Mouse (Mus musculus) thymus, postnatal 10 days (tissue): ENCODE results near the gene Cdca5.
"Not testable (repeated sequence)": the region's sequence is repeated elsewhere in the genome, so short reads cannot be mapped to it uniquely, and the experiment has no call there.

Source experiments
- DNase-seq, 2 experiments: peaks; one replicate each; pipeline ENCODE4 v3.0.0; 2021; ENCODE audit warnings: low spot score in 2 of 2

Gene Cdca5

DNA sequence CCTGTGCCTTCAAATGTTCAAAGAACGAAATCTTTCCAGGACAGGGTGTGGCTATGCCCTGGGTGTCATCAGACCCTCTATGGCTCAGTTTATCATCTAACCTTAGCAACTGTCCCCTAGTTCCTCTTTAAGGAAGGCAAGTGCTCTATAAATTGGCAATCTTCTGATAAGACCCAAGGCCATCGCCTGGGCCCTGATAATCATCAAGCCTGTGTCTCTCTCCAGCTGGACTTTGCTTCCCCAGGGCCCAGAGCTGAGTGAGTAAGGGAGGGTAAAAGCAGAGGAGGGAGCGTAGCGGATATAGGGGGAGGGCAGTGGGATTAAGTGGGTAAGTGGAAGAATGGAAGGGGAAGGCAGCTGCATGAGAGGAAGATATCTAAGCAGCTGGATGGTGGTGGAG lies 19.7 kb downstream of the Cdca5 start:
- no peak for DNase-seq

DNA sequence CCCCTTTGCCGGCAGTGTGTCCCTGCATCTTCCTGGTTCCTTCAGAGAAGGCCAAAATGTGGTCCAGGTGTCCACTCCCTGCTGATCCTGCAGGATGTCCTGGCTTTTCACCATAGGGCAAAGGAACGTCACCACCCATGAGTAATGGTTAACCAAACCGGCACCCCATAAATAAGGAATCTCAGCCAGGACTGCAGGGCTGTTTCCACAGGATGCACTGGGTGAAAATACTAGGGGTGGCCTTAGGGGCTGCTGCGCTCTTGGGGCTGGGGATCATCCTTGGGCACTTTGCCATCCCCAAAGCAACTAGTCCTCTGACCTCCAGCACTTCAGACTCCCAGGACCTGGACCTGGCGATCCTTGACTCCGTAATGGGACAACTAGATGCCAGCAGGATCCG lies 20.8 kb downstream of the Cdca5 start, which contains the start of gene Naaladl1:
Naaladl1 (plus strand) TSS at position 197 of the 400 bp plus-strand sequence.
- no peak for DNase-seq

DNA sequence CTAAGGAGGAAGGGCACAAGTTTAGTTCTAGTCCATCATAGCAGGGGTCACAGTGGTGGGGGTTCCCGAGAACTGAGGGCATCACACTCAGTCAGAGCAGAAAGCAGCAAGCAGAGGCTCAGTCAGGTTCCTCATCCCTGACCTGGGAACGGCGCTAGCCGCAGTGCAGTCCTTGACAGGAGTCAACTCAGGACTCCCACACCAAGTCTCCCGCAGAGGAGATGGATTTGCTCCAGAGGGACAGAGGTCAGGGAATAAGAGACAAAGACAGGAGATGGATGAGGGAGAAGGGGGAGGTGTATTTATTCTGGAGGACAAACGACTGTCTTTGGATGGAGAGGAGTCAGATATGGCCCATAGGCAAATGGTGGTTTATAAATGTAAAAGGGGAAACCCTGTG lies 28.3 kb downstream of the Cdca5 start:
- no peak for DNase-seq

DNA sequence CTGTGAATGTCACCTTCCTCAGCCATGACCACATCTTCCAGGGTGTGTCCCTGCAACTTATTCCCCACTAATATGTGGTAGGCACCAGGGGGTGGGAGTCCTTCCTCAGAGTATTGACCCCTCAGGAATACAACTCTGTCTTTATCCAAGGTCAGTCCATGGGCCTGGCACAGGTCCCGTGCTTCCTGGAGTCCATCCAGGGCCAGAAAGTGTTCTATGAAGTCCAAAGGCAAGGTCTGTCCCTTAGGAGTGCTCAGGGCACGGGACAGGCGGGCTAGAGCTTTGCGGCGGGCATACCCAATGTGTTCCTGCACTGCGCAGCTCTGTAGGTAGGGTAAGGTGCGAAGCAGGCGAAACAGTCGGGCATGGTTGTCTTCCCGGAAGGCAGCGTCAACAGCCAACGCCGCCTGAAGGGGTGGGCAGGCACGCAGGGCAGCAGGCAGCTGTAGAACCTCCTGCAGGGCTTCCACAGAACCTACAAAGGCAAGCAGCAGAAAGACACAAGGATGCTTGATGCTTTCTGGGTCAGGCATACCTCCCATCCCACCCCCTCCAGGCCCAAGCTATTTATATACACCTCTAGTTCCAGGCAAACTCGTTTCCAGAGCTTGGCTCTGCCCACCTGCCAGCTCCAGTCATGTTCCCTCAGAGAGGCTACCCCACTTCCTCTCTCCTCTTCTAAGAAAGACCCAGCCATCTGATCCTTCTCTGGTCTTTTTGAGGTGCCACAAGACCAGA lies 31.5 kb downstream of the Cdca5 start:
- DNase-seq: no peak

DNA sequence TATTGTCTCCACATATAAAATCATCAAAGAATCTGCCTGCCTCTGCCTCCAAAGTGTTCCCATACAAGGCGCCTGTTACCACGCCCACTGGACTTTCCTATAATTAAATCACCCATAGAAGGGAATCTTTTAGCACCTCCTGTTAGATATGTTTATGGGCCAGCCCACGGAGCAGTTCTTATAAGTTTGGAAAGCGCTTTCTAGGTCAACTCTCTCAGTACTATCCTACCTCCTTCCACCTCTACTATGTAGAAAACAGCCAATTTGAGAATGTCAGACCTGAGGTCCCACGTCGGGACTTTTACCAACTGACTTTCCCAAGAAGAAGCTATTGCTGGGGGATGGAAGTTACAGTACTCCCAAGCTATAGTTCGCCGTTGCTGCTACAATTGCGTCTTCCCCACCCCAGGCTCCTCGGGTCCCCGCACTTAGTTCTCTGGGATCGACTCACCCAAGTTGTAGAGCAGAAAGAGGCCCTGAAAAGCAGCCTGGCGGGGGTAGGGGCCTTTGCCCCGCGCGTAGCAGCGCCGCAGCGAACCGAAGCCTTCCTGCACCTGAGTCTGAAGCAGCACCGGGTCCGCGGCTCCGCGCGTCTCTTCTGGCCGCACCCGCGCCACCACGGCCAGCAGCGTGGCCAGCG lies 32.7 kb downstream of the Cdca5 start:
- peak in 1 of 2 experiments; percentile 33 for DNase-seq

DNA sequence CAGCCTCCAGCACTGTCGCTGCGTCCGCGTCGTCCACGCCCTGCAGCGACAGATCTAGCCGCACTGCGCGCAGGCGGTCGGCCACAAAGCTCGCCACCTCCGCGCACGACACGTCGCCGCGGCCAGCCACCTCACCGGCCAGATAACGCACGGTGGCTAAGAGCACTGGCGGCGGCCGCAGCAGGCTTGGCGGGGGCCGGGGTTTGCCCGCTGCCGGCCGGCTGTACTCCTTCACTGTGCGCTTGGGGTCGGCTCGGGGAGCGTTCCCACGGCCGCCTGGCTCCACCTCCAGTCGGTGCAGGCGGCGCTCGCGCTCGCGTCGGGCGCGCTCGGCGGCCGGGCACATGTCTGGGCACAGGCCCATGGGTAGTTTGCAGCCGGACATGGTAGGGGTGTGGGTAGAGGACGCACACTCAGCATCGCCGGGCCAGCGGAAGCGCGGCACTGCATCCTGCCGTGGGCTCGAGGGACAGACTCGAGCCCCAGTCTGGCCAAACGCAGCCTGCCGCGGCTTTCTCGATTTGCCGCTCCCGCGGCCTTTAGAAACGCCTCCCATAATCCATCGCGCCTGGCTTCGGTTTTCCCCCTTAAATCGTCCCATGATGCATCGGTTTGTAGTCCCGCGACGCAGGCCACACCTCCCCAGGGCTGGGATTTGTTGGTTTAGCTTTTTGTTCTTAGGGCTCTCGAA lies 33.3 kb downstream of the Cdca5 start, which contains the start of gene Sac3d1:
Sac3d1 (minus strand) TSS at position 665 of the 691 bp plus-strand sequence.
- peak; percentile 83 for DNase-seq

DNA sequence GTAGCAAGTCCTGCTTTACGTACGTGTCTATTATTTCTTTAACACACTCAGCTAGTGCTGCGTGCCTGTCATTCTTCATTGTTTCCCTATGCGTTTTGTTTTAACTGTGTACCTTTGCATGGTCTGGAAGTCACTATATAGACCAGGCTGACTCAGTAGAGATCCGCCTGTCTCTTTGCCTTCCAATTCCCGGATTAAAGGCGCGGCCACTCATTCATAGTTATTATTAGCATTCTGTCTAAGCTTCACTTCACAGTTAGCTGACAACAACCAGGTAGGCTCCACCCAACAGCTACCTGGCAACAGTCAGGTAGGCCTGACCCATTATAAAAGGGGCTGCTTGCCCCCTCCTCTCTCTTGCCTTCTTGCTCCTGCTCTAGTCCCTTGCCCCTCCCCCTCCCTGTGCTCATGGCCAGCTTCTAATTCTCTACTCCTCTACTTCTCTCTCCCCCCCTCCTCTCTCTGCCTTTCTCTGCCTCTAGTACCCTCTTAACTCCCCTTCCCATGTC lies 33.9 kb downstream of the Cdca5 start:
- no peak for DNase-seq

DNA sequence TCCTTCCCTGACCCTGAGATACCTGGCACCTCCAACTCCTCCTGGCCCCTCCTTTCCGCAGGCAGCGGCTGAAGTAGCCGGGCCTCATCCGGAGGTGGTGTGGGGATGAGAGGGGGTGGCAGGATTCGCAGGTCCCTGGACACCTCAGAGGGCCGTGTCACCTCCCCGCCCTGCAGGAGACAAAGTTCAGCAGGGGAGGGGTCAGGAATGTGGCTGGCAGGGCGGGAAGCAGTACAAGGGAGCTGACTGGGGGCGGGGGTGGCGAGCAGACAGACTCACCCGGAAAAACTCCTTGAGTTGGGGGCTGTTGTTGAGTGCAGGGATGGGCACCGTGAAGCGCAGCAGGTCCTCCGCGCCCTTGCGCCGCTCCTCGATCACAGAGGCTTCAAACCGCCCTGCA lies 37.0 kb downstream of the Cdca5 start:
- no peak for DNase-seq

DNA sequence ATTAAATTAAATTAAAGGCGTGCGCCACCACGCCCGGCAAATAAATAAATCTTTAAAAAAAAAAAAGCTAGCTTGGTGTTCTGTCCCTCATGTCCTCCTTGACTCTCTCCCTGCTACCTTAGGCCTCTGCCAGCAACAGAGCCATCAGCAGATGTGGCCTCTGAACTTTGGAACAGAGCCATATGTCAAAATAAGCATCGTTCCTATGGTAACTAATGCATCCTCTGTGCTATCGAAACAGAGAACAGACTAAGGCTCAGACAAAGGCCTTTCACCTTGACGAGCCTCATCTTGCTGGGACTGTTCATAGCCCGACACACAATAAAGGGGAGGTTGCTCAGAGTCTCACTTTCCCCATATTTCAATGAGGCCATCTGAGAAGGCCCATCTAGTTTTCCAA lies 38.5 kb downstream of the Cdca5 start:
- DNase-seq: no peak

DNA sequence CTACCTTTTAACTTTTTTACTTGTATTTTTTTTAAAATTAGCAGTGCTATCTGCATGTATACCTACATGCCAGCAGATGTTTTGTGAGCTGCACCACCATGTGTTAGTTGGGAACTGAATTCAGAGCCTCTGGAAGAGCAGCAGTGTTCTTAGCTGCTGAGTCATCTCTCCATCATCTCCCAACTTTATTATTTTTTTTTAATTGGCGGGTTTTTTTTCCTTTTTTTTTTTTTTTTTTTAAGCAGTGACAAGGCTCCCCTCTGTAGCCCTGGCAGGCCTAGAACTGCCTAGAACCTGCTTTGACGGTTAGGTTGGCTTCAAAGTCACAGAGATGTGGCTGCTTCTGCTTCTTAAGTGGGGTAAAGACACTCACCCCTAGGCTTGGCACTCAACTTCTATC lies 40.1 kb downstream of the Cdca5 start:
- DNase-seq: no peak

DNA sequence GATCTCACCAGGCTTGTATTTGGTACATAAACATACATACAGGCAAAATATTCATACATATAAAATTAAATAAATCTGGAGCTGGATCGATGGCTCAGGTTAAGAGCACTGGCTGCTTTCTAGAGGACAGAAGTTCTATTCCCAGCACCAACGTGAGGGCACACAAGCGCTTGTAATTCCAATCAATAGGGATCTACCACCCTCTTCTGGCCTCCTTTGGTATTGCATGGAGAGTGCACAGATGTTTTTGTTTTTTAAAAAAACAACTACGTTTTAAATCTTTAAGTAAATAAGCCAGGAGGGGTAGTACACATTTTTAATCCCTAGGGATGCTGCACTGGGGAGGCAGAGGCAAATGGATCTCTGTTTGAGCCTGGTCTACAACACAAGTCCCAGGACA lies 41.5 kb downstream of the Cdca5 start:
- peak; percentile 31 to 69 for DNase-seq

DNA sequence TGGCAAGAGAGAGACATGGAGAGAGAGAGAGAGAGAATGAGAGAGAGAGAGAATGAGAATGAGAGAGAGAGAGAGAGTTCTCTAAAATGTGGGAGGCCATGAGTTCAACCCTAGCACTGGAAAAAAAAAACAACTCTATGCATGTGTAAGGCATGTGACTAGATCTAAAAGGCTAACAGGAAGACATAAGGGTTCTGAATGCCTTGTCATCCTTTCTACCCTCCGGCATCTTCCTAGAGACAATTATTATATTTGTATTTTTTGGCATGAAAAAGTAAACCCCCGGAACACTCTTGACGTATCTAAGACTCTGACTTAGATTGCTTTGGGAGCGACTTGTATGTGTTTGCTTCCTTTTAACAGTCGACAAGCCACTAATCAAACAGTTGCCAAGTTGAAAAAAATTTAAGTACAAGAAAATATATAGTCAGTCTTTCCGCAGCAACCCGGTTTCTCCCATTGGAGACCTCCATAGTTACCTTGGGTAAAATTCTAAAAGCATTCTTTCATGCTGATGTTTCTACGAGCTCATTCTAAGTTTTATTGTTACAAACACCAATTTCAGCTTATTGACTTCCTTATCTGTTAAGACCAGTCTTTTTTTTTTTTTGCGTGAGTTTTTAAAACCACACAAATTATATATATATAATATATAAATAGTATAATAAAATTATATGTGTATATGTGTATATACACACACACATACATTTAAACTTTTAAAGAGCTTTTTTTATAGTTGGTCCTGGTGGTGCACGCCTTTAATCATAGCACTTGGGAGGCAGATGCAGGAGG lies 42.2 kb downstream of the Cdca5 start:
- no peak for DNase-seq

DNA sequence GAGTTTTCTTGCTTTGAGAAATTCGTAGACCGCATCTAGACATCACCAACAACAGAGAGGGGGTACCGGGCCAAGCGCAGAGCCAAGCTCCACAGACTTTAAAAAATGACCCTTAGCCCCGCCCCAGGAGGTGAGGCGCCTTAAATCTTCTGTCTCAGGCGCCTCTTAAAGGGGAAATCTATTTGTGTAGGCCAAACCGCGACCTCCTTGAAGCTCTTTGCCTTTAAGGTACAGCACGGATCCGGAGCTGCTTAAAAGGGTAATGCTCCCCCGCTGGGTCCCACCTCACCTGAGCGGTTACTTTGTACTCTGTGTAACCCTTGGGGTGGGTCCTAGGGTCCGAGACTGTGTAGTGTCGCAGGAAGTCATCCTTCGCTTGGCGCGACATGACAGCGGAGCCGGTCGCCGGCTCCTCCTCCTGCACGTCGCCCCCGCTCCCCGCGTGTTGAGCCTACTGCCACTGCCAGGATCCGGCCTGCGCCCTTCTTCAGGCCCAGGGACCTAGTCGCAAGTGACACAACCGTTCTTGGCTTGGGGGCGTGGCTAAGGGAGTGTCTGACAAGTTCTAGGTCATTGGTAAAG lies 43.1 kb downstream of the Cdca5 start, which contains the start of gene Snx15:
Snx15 (minus strand) TSS at position 545 of the 582 bp plus-strand sequence.
- peak; percentile 95 to 97 for DNase-seq

DNA sequence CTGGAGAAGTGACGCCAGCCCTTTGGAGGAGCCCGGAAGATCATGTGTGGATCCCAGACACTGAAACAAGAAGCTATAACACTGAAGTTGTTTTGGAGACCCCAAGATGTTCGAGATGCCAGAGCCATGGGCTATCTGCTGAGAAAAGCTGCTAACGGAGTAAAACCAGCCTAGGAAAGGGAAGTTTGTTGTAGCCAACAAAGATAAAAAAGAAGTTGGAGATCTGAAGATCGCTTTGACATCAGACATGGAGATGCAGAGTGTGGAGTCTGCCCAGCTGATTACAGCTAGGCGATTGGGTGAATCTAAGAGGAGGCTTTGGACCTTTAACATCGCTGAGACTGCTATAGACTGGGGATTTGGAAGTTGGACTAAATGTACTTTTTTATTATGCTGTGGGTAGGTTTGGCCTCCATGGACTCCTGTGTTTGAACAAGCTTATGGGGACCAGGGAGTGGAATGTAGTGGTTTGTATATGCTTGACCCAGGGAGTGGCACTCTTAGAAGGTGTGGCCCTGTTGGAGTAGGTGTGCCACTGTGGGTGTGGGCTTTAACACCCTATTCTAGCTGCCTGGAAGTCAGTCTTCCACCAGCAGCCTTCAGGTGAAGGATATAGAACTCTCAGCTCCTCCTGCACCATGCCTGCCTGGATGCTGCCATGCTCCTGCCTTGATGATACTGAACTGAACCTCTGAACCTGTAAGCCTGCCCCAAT lies 45.8 kb downstream of the Cdca5 start:
- DNase-seq: not testable (repeated sequence)

DNA sequence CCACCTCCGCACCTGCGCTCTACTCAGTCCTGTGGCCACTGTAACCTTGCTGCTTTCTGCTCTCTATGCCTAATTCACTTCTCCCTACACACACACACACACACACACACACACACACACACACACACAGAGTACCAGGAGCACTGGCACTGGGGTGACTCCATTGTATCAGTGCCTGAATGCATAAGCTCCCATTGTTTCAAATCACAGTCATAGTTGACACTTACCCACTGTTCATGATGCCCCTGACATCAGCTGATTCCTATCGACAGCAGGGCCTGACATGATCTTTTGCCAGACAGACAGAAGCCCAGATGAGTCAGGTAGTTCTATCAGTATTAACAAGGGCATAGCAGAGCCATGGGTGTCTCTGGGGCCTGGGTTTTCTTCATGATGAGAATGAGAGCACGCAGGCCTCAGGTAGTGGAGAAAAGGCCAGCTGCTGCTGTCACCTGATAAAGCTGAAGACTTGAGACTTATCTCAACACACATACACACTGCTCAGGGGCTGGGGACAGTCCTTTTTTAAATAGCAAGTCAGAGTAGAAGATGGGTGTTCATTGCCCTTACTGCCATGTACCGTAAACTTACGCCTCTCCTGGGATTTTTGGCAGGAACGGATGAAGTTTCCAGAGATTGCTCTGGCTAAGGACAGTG lies 47.5 kb downstream of the Cdca5 start:
- DNase-seq: no peak

DNA sequence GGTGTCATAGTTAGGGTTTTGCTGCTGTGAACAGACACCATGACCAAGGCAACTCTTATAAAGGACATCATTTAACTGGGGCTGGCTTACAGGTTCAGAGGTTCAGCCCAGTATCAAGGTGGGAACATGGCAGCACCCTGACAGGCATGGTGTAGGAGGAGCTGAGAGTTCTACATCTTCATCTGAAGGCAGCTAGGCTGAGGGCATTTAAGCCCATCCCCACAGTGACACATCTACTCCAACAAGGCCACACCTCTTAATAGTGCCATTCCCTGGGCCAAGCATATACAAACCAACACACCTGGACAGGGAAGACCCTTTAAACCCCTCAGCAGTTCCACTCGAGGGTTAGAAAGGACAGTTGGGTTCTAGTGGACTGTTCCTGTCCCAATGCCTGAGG lies 48.4 kb downstream of the Cdca5 start:
- not testable (repeated sequence) for DNase-seq

DNA sequence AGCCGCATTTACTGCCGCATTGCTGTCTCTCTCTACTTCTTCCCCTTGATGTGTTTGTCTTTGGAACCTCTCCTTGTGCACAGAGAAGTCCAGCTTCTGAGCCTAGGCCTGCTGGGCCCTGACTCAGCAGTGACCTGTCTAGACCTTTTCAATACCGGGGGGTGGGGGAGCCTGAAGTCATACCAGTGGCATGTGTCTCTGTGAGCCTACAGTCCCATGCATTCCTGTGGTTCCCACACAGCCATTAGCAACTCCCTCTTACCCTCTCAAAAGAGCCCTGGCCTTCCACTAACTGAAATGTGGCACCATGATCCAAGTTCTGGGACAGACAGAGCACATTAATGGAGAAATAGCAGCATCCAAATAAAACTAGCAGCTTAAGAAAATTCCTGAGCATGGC lies 51.6 kb downstream of the Cdca5 start:
- DNase-seq: no peak

DNA sequence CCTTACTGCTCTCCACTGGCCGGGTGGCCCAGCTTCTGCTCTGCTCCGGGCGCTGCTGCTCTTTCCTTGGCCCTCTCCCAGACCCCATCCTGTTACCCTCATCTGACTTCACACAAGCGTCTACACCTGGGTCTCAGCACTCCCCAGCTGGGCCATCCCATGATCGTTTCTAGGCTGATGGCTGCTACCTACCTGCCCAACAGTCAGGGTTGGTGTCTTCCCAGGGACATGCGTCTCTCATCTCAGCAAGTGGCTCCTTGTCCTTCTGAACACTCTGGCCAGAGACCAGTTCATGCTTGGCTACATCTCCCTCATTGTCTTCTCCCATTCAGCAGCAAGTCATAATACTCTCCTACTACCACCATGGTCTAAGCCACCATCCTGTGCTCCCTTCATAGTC lies 54.9 kb downstream of the Cdca5 start:
- DNase-seq: no peak

DNA sequence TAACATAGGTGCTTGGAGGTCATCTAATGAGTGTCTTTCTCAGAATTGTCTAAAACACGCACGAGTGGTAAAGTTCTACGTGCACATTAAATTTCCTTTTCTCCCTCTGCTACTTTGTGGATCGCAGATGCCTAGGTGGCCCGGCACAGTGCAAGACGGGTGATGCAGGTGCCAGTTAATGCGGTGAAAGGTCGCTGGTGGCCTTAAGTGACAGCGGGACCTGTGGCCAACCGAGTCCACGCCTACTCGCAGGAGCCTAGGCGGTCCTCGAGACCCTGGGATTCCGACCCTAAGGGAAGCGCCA lies 55.5 kb downstream of the Cdca5 start:
- DNase-seq: no peak

DNA sequence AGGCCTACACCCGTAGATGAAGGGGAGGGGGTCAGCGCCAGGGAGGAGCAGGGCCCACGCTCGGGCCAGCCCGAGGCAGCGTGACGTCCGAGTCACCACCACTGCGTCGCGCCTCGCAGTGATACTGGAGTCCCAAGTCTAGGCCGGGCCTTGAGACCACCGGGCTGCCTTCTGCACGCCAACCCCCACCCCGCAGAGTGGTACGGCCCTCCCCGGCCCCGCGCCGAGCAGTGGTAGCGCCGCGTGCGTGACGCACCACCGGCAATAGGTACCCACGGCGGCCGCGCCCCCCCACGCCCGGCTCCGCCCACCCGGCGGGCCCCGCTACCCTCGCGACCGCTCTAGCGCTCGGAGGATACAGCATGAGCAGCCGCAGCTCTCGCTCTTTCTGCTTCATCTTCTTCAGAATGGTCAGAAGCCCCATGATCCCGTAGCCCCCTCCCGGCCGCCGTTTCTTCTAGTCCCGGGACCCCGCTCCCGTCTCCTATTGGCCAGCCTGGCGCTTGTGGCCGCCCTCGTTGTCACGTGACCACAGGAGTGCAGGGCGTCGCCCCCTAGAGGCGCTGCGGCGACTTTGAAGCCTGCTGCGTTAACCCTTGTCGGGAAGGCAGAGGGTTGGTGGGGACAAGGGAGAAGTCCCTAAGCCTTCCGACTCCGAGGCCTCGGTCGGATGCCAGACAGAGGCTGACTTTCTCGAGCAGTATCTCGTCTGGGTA lies 56.1 kb downstream of the Cdca5 start, which contains the start of gene Batf2:
Batf2 (plus strand) TSS at position 306 of the 716 bp plus-strand sequence.
- DNase-seq: peak; percentile 92 to 93
